24 mouse cellular contexts compared by ENCODE assay signal in the genomic region with DNA sequence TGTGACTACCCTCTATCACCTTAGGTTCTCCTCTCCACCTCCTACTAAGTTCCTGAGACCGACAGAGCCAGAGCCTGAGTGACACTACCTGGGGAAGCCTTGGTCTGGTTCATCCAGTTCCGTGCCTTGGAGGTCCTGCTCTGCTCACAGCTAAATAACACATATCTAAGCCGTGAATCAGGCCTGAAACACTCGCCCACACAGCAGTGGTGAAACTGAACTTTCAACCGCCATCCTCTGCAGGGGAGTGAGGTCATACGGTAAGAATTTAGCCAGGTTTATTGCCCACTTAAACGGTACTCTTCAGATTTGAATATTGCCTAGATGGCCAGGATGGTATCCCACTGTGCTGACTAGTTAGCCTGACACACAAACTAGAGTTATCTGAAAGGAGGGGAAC. TPM values are rescaled to one million over a fixed set of nuclear protein-coding genes. Genes with fewer than 3 reads are reported as not detected.
DNase-seq lines count a peak whose midpoint lies in the region; ATAC-seq and TF ChIP-seq lines count a peak whose summit lies in the region.
"Had no signal": no experiment of that assay in that cellular context is flagged by ENCODE, and none has a peak within 500 bp of the region (broad histone marks: within the 10 kb centered on the region; RNA-seq: fewer than 3 reads in every experiment).

No protein-coding gene starts in this region.

- no peaks in the 10 kb centered on the region for H3K9me3 ChIP-seq in liver, postnatal 0 days (ENCODE audit: low read length)
- no peaks in the 10 kb centered on the region for H3K9me3 ChIP-seq in liver, embryonic 12.5 days (replicated peaks)
- no peaks in the 10 kb centered on the region for H3K9me3 ChIP-seq in kidney, embryonic 14.5 days (ENCODE audit: control insufficient read depth, low read length)
- H3K9me3 ChIP-seq: embryonic facial prominence, embryonic 15.5 days; hindbrain, embryonic 13.5 days; limb, embryonic 13.5 days; midbrain, embryonic 12.5 days had no signal

- no peak overlapping the region for H3K9ac ChIP-seq in liver, postnatal 0 days (replicated peaks)
- no peak overlapping the region for H3K9ac ChIP-seq in liver, embryonic 12.5 days
- H3K9ac ChIP-seq in kidney, embryonic 14.5 days (ENCODE audit: low read depth, low read length): no peak overlapping the region
- H3K9ac ChIP-seq: embryonic facial prominence, embryonic 15.5 days; forebrain, postnatal 0 days; hindbrain, embryonic 13.5 days; limb, embryonic 13.5 days; liver, embryonic 14.5 days; midbrain, embryonic 12.5 days had no signal

- no peak overlapping the region for H3K27ac ChIP-seq in liver, postnatal 0 days (ENCODE audit: low read depth)
- H3K27ac ChIP-seq in liver, embryonic 12.5 days: no peak overlapping the region
- no peak overlapping the region for H3K27ac ChIP-seq in kidney, embryonic 14.5 days (ENCODE audit: low read depth, low read length)
- H3K27ac ChIP-seq: embryonic facial prominence, embryonic 15.5 days; hindbrain, embryonic 13.5 days; kidney, postnatal 0 days; limb, embryonic 13.5 days; liver, embryonic 14.5 days; midbrain, embryonic 12.5 days; stomach, postnatal 0 days had no signal

- no peak overlapping the region for H3K4me3 ChIP-seq in liver, postnatal 0 days (ENCODE audit: low read depth, low read length)
- H3K4me3 ChIP-seq in liver, embryonic 12.5 days: no peak overlapping the region
- H3K4me3 ChIP-seq in kidney, embryonic 14.5 days (ENCODE audit: low read length): no peak overlapping the region
- H3K4me3 ChIP-seq: embryonic facial prominence, embryonic 15.5 days; hindbrain, embryonic 13.5 days; limb, embryonic 13.5 days; midbrain, embryonic 12.5 days had no signal

- H3K36me3 ChIP-seq in liver, postnatal 0 days (replicated peaks; ENCODE audit: insufficient read depth, low read length): no peaks in the 10 kb centered on the region
- no peaks in the 10 kb centered on the region for H3K36me3 ChIP-seq in liver, embryonic 12.5 days
- H3K36me3 ChIP-seq in kidney, embryonic 14.5 days (ENCODE audit: control insufficient read depth, insufficient read depth, low read length): no peaks in the 10 kb centered on the region
- H3K36me3 ChIP-seq: embryonic facial prominence, embryonic 15.5 days; hindbrain, embryonic 13.5 days; limb, embryonic 13.5 days; midbrain, embryonic 12.5 days had no signal

- WGBS in liver, postnatal 0 days (ENCODE audit: insufficient replicate concordance): 45% methylated on average over 7 of the region's 7 CpGs
- 53% methylated on average over 7 of the region's 7 CpGs for WGBS in liver, embryonic 12.5 days (ENCODE audit: insufficient replicate concordance)
- 45% methylated on average over 7 of the region's 7 CpGs for WGBS in kidney, embryonic 14.5 days

- in situ Hi-C loops in Patski (cut with MboI; ENCODE audit: low pct_unique_long_range_greater_than_20kb): no loop called here

- DNase-seq in liver, postnatal 0 days: no peak
- DNase-seq in Patski (ENCODE audit: low read depth, low spot score): peak; percentile 73
- peak; percentile 74 for DNase-seq in gonadal fat pad, adult 2 months (ENCODE audit: low read depth)
- no peak for DNase-seq in lung, postnatal 14 days
- no peak for DNase-seq in ovary, postnatal 14 days (ENCODE audit: low spot score)
- DNase-seq: adrenal gland, adult 8-10 months; B cell, adult 2 months; cerebellum, adult 2 months; forebrain, postnatal 0 days; gastrocnemius, postnatal 36 days; kidney, adult 11 months; layer of hippocampus, adult 9-11 months; right cerebral cortex, postnatal 14 days; thymus, adult 2 months; thymus, postnatal 4 days had no signal

- H3K4me1 ChIP-seq in liver, postnatal 0 days (ENCODE audit: insufficient read depth): no peaks in the 10 kb centered on the region
- H3K4me1 ChIP-seq in liver, embryonic 12.5 days: 0 out of 2 replicates have a peak, but pooled peaks cover 2% of the 10 kb centered on the region
- no peaks in the 10 kb centered on the region for H3K4me1 ChIP-seq in kidney, embryonic 14.5 days (ENCODE audit: control insufficient read depth, insufficient read depth, low read length)

- no peak for TF ChIP-seq EP300 in liver, postnatal 0 days (IDR thresholded peaks at IDR 0.05; ENCODE audit: low read depth)

- no peak overlapping the region for H3K4me2 ChIP-seq in liver, postnatal 0 days (ENCODE audit: low read depth, low read length)
- H3K4me2 ChIP-seq in liver, embryonic 12.5 days: no peak overlapping the region
- H3K4me2 ChIP-seq in kidney, embryonic 14.5 days (replicated peaks; ENCODE audit: low read depth, low read length): no peak overlapping the region
- H3K4me2 ChIP-seq: embryonic facial prominence, embryonic 15.5 days; hindbrain, embryonic 13.5 days; limb, embryonic 13.5 days; midbrain, embryonic 12.5 days had no signal

- peak; percentile 43; the same call in 1 of the 2 replicates for ATAC-seq in liver, postnatal 0 days
- no peak for ATAC-seq in liver, embryonic 12.5 days
- peak; percentile 94 for ATAC-seq in Patski
- ATAC-seq in kidney, embryonic 14.5 days (ENCODE audit: low FRiP score, low TSS enrichment): no peak
- ATAC-seq: forebrain, postnatal 0 days had no signal

- TF ChIP-seq CTCF in liver, postnatal 0 days (IDR thresholded peaks at IDR 0.05; ENCODE audit: low read depth): no peak
- TF ChIP-seq CTCF in Patski (IDR thresholded peaks at IDR 0.05): no peak

- POLR2A ChIA-PET in Patski (lab: Charles Lee): no interaction called here

- CTCF ChIA-PET in Patski (lab: Charles Lee): interaction anchor here (2.4 kb wide), 1 partner anchor 16 kb away, joined by 5 read pairs; no protein-coding TSS in a partner anchor

- H3K27me3 ChIP-seq in liver, postnatal 0 days (ENCODE audit: insufficient read depth, low read length): peaks cover 13% of the 10 kb centered on the region; the same call in 1 of the 2 replicates
- peaks cover 31% of the 10 kb centered on the region for H3K27me3 ChIP-seq in liver, embryonic 12.5 days (replicated peaks)
- H3K27me3 ChIP-seq in Patski: no peaks in the 10 kb centered on the region
- no peaks in the 10 kb centered on the region for H3K27me3 ChIP-seq in kidney, embryonic 14.5 days (ENCODE audit: control insufficient read depth, insufficient read depth, low read length)

RNA-seq across cellular contexts. Expression of gene Ccne1, which starts 30.1 kb away (rescaled TPM):
- 31.1 and 32.4 TPM in 2 replicates for polyA plus RNA-seq in liver, postnatal 0 days (2015; fragmentation: Nextera tagmentation; extraction: Ambion mirVana)
- polyA plus RNA-seq in liver, embryonic 12.5 days (2016; fragmentation: Nextera tagmentation; extraction: Ambion mirVana): 145 and 150 TPM in 2 replicates
- polyA plus RNA-seq in Patski (2021): 17.9 TPM
- polyA plus RNA-seq in gonadal fat pad, adult 2 months (2012; rRNA removed): 3.6 and 5.1 TPM in 2 replicates
- 89.3 and 100 TPM in 2 replicates for polyA plus RNA-seq in kidney, embryonic 14.5 days (2014; fragmentation: Nextera tagmentation; extraction: Ambion mirVana)

RNA-seq across cellular contexts. Expression of gene Uri1, which starts 53.8 kb away (rescaled TPM):
- 15.1 and 17.1 TPM in 2 replicates for polyA plus RNA-seq in liver, postnatal 0 days (2015; fragmentation: Nextera tagmentation; extraction: Ambion mirVana)
- polyA plus RNA-seq in liver, embryonic 12.5 days (2016; fragmentation: Nextera tagmentation; extraction: Ambion mirVana): 26.1 and 28.2 TPM in 2 replicates
- 46.6 TPM for polyA plus RNA-seq in Patski (2021)
- 13.4 and 16.0 TPM in 2 replicates for polyA plus RNA-seq in gonadal fat pad, adult 2 months (2012; rRNA removed)
- 41.2 and 57.8 TPM in 2 replicates for polyA plus RNA-seq in kidney, embryonic 14.5 days (2014; fragmentation: Nextera tagmentation; extraction: Ambion mirVana)

Comparison
In these comparisons a context has a peak if more than half of its experiments do, and no peak if none do; other contexts are left out.
1. ATAC-seq: peak in liver, postnatal 0 days (single experiment) and Patski (single experiment); none in liver, embryonic 12.5 days (single experiment) and kidney, embryonic 14.5 days (single experiment).
2. DNase-seq: peak in Patski (single experiment) and gonadal fat pad, adult 2 months (single experiment); none in liver, postnatal 0 days (single experiment), lung, postnatal 14 days (single experiment) and ovary, postnatal 14 days (single experiment).